Mouse (Mus musculus) right cerebral cortex, postnatal 14 days (tissue): ENCODE measurements around the gene Maip1.

Experiments
- DNase-seq: peaks from one replicate; pipeline ENCODE4 v3.0.0; 2022

Maip1 gene

GRCm38 (mm10) chr1:57428368-57429308 is 22.5 kb downstream of the Maip1 start:
- peak; percentile 92 for DNase-seq

- peak; percentile 8 for DNase-seq
These were observed 23.8 kb downstream of the Maip1 start for GRCm38 (mm10) chr1:57429786-57430483.

GRCm38 (mm10) chr1:57433141-57433540 is 27.0 kb downstream of the Maip1 start:
- no peak for DNase-seq

GRCm38 (mm10) chr1:57436408-57436807 is 30.3 kb downstream of the Maip1 start:
- no peak for DNase-seq

- DNase-seq, result peak; percentile 15
These were observed 30.8 kb downstream of the Maip1 start for GRCm38 (mm10) chr1:57436954-57437353.

GRCm38 (mm10) chr1:57439026-57439425 is 32.9 kb downstream of the Maip1 start:
- DNase-seq, result no peak

GRCm38 (mm10) chr1:57440771-57441170 is 34.6 kb downstream of the Maip1 start:
- DNase-seq, result no peak

GRCm38 (mm10) chr1:57445679-57446078 is 39.6 kb downstream of the Maip1 start:
- DNase-seq, result no peak

GRCm38 (mm10) chr1:57450241-57450640 is 44.1 kb downstream of the Maip1 start:
- no peak for DNase-seq

GRCm38 (mm10) chr1:57460305-57460940 is 54.3 kb downstream of the Maip1 start:
- no peak for DNase-seq
